In the genomic region with DNA sequence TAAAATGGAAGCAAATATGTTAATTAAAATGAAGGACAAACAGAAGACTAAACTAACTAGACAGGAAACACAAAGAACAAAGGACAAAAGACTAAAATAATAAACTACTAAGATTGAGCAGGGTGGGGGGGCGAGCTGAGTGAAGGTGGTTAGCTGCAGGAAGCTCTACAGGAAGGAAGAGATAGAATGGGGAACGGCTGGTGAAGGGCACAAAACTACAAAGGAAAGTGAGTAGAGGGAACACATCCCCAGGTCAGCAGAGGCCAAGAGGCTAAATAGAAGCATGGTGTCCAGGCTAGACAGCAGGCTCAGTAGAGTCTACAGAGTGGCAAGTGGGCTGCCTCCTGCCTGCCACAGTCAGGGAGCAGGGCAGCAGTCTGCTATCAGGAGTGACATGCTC, we compare ENCODE assay signal across 15 mouse cellular contexts.
A peak's percentile ranks its signal among the peaks of the same experiment; 100 is the strongest.
DNase-seq lines count a peak whose midpoint lies in the region; ATAC-seq and TF ChIP-seq lines count a peak whose summit lies in the region.
"Had no signal": no experiment of that assay in that cellular context is flagged by ENCODE, and none has a peak within 500 bp of the region (broad histone marks: within the 10 kb centered on the region; RNA-seq: fewer than 3 reads in every experiment).

No protein-coding gene starts in this region.

- H3K36me3 ChIP-seq in heart, embryonic 13.5 days: peaks cover 92% of the 10 kb centered on the region
- no peaks in the 10 kb centered on the region for H3K36me3 ChIP-seq in heart, adult 2 months (ENCODE audit: control insufficient read depth, insufficient read depth, low read length)
- peaks cover 53% of the 10 kb centered on the region for H3K36me3 ChIP-seq in thymus, adult 2 months (ENCODE audit: control insufficient read depth, insufficient read depth, low read length)

- no peak for TF ChIP-seq CTCF in heart, adult 2 months (IDR thresholded peaks at IDR 0.05)
- no peak for TF ChIP-seq CTCF in thymus, adult 2 months (IDR thresholded peaks at IDR 0.05; ENCODE audit: borderline replicate concordance, control insufficient read depth, extremely low read depth, insufficient read depth, low read length, poor library complexity)

- H3K9me3 ChIP-seq in heart, embryonic 13.5 days: no peaks in the 10 kb centered on the region
- H3K9me3 ChIP-seq: embryonic facial prominence, embryonic 13.5 days; hindbrain, embryonic 12.5 days; limb, embryonic 13.5 days; liver, embryonic 15.5 days; midbrain, embryonic 13.5 days had no signal

- peaks cover 3% of the 10 kb centered on the region for H3K4me1 ChIP-seq in heart, embryonic 13.5 days
- no peaks in the 10 kb centered on the region for H3K4me1 ChIP-seq in heart, adult 2 months (ENCODE audit: control insufficient read depth, insufficient read depth, low read length)
- H3K4me1 ChIP-seq in thymus, adult 2 months (replicated peaks; ENCODE audit: control insufficient read depth, insufficient read depth, low read length): peaks cover 18% of the 10 kb centered on the region
- H3K4me1 ChIP-seq: embryonic facial prominence, embryonic 13.5 days; hindbrain, embryonic 12.5 days; limb, embryonic 13.5 days; liver, embryonic 15.5 days; midbrain, embryonic 13.5 days had no signal

- 0 out of 2 replicates have a peak overlapping the region, but pooled peaks have one; percentile 12 for H3K27ac ChIP-seq in heart, embryonic 13.5 days (replicated peaks)
- H3K27ac ChIP-seq in heart, adult 2 months: no peak overlapping the region
- peak overlapping the region; percentile 98 for H3K27ac ChIP-seq in thymus, adult 2 months (ENCODE audit: control insufficient read depth, insufficient read depth, low read length)
- H3K27ac ChIP-seq: embryonic facial prominence, embryonic 13.5 days; hindbrain, embryonic 12.5 days; limb, embryonic 13.5 days; liver, embryonic 15.5 days; macrophage; midbrain, embryonic 13.5 days had no signal

- no peak for DNase-seq in heart, adult 2 months
- peak; percentile 39 for DNase-seq in 416B (ENCODE audit: low read depth)
- DNase-seq in thymus, adult 2 months: peak; percentile 67
- no peak for DNase-seq in left cerebral cortex, postnatal 4 days
- no peak for DNase-seq in right cerebral cortex, postnatal 14 days
- DNase-seq in adrenal gland, postnatal 4 days (ENCODE audit: low spot score in 2 of 2): no peak

- H3K4me2 ChIP-seq in heart, embryonic 13.5 days: no peak overlapping the region
- H3K4me2 ChIP-seq: embryonic facial prominence, embryonic 13.5 days; hindbrain, embryonic 12.5 days; limb, embryonic 13.5 days; liver, embryonic 15.5 days; midbrain, embryonic 13.5 days had no signal

- H3K79me2 ChIP-seq in heart, adult 2 months (replicated peaks; ENCODE audit: control insufficient read depth, insufficient read depth, low read length): no peaks in the 10 kb centered on the region

- intact Hi-C loops in heart, adult 2 months (cut with DNase I): loop anchor here (5.0 kb wide), 1 partner anchor 128 kb away; no protein-coding TSS in a partner anchor
- intact Hi-C loops in left cerebral cortex, postnatal 4 days (cut with DNase I): no loop called here

- no peak for TF ChIP-seq POLR2A in heart, adult 2 months (IDR thresholded peaks at IDR 0.05; ENCODE audit: insufficient read depth, low read depth, low read length)
- TF ChIP-seq POLR2A in thymus, adult 2 months (IDR thresholded peaks at IDR 0.05; ENCODE audit: control insufficient read depth, extremely low read depth, insufficient read depth, low read length, poor library complexity): no peak

- ATAC-seq in heart, embryonic 13.5 days (ENCODE audit: extremely low read depth, insufficient number of reproducible peaks, low FRiP score, low TSS enrichment): no peak
- peak; percentile 58 for ATAC-seq in common myeloid progenitor, adult 5-6 weeks (replicated peaks; ENCODE audit: low read depth, poor library complexity, severe bottlenecking)
- ATAC-seq: midbrain, embryonic 13.5 days had no signal

- no peak overlapping the region for H3K9ac ChIP-seq in heart, embryonic 13.5 days
- no peak overlapping the region for H3K9ac ChIP-seq in heart, adult 2 months (ENCODE audit: low read depth, low read length)
- H3K9ac ChIP-seq: embryonic facial prominence, embryonic 13.5 days; forebrain, postnatal 0 days; hindbrain, embryonic 12.5 days; limb, embryonic 13.5 days; liver, embryonic 15.5 days; midbrain, embryonic 13.5 days had no signal

- H3K27me3 ChIP-seq in heart, embryonic 13.5 days (replicated peaks): no peaks in the 10 kb centered on the region
- H3K27me3 ChIP-seq in heart, adult 2 months (ENCODE audit: control insufficient read depth, insufficient read depth, low read length): no peaks in the 10 kb centered on the region
- no peaks in the 10 kb centered on the region for H3K27me3 ChIP-seq in thymus, adult 2 months (ENCODE audit: control insufficient read depth, insufficient read depth, low read length)
- H3K27me3 ChIP-seq: embryonic facial prominence, embryonic 13.5 days; hindbrain, embryonic 12.5 days; limb, embryonic 13.5 days; liver, embryonic 15.5 days; midbrain, embryonic 13.5 days had no signal

- H3K4me3 ChIP-seq in heart, embryonic 13.5 days: no peak overlapping the region
- H3K4me3 ChIP-seq in heart, adult 2 months: no peak overlapping the region
- no peak overlapping the region; the same call in 1 of the 2 replicates for H3K4me3 ChIP-seq in thymus, adult 2 months (ENCODE audit: control insufficient read depth, insufficient read depth, low read length)
- H3K4me3 ChIP-seq: embryonic facial prominence, embryonic 13.5 days; hindbrain, embryonic 12.5 days; limb, embryonic 13.5 days; liver, embryonic 15.5 days; midbrain, embryonic 13.5 days had no signal

- WGBS in heart, embryonic 13.5 days: 56% methylated on average over 2 of the region's 2 CpGs
- WGBS in heart, adult 2 months: 54% methylated on average over 2 of the region's 2 CpGs
- 2% methylated on average over 2 of the region's 2 CpGs for WGBS in thymus, adult 2 months

- no peak for TF ChIP-seq EP300 in heart, adult 2 months (IDR thresholded peaks at IDR 0.05; ENCODE audit: insufficient read depth, low read depth, low read length)

Comparison
In these comparisons a context has a peak if more than half of its experiments do, and no peak if none do; other contexts are left out.
1. DNase-seq: peak in 416B (single experiment) and thymus, adult 2 months (single experiment); none in heart, adult 2 months (0 of 2), left cerebral cortex, postnatal 4 days (single experiment), right cerebral cortex, postnatal 14 days (single experiment) and adrenal gland, postnatal 4 days (0 of 2).